Mouse (Mus musculus) bone marrow macrophage, adult 2 months (primary cell): ENCODE measurements around the gene Cacna1b.

ENCODE experiments used
- CTCF ChIP-seq: IDR thresholded peaks from 2 replicates; pipeline ENCODE4 v1.5.1; 2012; ENCODE audit warnings: low read depth, mild to moderate bottlenecking, low read length, moderate library complexity
- POLR2A ChIP-seq: IDR thresholded peaks from 2 replicates; pipeline ENCODE4 v1.6.1; 2012; ENCODE audit warnings: mild to moderate bottlenecking, low read depth, low read length, borderline replicate concordance

- TF ChIP-seq POLR2A (no peak), CTCF (no peak)
These were observed 34.0 kb upstream of the Cacna1b start for GRCm38 (mm10) chr2:24796833-24797457.
